Mouse (Mus musculus) heart, adult 11 months (tissue): ENCODE measurements at regions not wholly inside any gene's neighbourhood (a gene's known extent, or its start where the extent isn't known, plus 50 kb on each side); places are given as distances from the start of the nearest gene placed in this dataset.

Experiments
- DNase-seq: peaks from one replicate; pipeline ENCODE4 v3.0.0; 2022

DNA sequence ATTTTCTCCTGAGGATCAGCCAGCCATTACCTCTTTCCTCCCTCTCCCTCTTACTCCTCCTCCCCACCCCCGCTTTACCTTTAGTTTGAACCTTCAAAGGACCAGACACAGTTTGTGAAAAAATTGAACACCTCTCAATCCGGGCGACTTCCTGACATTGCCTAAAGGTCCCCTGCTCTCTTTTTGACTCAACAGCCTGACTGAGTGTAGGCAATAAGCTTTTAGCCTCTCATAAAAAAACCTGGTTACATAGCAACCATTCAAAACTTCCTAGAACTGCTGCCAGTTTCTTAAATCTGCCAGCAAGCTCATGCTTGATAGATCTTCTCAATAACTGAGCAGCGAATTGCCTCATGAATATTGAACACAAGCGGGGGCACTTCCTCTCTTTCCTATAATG is 71.7 kb downstream of the Zfp945 start:
- DNase-seq: no peak

DNA sequence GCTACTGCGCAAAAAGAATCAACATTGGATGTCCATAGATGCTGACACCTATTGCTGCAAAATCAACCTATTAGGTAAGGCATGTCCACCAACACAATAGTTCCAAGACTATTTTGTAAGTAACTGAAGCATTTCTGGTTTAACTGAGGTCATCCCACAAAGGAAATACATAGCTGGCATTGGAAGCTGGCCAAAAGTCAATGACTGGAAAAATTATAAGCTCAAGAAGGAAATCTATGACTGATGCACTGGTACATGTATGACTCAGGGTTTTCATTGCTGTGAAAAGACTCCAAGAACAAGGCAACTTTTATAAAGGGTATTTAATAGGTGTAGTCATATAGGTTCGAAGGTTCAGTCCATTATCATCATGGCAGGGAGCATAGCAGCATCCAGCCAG is 82.5 kb downstream of the Zfp945 start:
- DNase-seq: no peak

DNA sequence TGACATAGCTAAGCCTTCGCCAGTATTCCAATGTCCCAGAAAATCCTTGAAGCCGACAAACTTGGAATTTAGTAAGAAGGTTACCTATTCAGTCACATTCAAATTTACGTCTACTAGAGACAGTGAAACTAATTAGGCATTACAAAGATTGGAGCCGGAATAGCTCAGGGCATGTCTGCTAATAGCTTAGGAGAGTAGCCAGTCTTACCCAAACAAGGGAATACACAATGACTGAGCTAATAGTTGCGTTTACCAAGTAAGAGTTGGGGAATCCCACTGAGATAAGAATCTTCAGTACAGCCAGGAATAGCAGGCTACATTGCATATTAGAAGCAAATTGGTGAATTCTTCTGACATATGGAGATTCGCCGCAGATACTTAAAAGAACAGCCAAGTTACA is 121.2 kb downstream of the Zfp945 start:
- no peak for DNase-seq

DNA sequence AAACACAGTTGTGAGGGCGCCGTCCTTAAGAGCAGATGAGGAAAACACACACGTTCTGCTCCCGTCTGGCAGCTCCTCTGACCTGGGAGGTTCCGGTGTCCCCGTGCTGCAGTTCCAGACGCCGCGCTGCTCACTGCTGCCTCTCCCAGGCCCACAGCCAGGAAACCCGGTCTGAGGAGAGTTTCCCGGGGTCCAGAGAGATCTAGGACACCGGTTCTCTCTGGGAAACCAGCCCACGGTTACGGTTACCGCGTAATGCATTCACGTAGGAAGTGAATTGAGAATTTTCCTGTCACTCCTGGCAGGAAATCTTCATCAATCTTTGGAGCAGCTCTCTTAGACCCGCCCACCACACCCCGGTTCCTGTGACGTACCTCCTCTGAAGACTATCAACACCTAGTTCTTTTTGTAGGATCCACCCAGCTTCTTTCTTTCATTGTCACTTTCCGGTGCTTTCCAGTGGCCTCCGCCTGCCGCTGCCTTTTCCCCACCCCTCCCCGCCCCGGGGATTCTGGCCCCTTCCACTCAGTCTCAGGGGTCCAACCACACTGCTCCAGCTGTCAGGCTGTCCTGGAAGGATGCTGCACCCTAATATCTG is 127.3 kb downstream of the Zfp945 start:
- peak; percentile 96 for DNase-seq

DNA sequence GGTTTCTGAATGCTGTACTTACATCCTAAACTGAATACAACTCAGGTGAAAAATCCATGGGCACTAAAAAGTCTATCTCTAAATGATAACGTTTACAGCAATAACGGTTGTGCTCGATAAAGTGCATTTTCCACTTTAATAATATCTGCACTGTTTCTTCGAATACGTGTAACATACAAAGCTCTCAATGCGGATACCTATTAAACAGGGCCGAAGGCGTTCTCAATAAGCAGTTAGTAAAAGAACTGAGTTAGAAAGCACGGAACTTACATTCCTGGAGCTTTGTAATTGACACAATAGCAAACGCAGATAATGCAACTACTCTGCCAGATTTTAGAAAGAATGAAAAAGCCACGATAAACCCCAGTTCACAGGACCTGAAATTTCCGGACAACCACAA is 127.8 kb downstream of the Zfp945 start:
- no peak for DNase-seq

DNA sequence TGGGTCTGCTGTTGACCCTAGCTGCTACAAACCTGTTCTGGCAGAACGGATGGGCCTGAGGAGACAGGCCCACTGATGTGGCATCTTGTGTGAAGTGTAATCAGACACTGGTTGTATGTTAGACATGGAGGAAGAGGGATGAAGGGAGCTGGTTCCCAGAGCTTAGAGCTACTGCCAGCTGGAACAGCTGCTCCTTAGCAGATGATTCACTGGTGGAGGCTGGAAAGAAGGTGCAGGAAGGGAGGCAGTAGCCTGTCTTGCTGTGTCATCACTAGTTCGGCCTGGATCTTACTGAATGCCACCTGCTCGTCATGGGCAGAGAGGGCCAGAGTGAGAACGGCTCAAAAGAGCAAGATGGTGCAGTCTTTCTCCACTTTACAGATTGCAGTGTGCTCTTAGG is 130.6 kb downstream of the Zfp945 start:
- DNase-seq: no peak
